Mouse (Mus musculus) heart, adult 2 months (tissue): Measurements from ENCODE around the gene Gpm6a.

Experiments used
- CTCF ChIP-seq: fragments of 200-600 bp; IDR thresholded peaks from 2 replicates; pipeline ENCODE4 v1.8.1; 2022; ENCODE audit warnings: antibody characterized with exemption, mild to moderate bottlenecking, moderate library complexity
- POLR2A ChIP-seq: fragments of 200-500 bp; IDR thresholded peaks from 2 replicates; pipeline ENCODE4 v1.6.1; 2011; ENCODE audit warnings: mild to moderate bottlenecking, low read depth, low read length, control low read depth; ENCODE audit not compliant: insufficient read depth

- no peak for TF ChIP-seq POLR2A
- no peak for TF ChIP-seq CTCF
These were observed 62.4 kb downstream of the Gpm6a start for GRCm38 (mm10) chr8:55017071-55017470.
